Mouse (Mus musculus): ENCODE measurements around the gene Ddx10. TPM values are rescaled to one million over a fixed set of nuclear protein-coding genes. Genes with fewer than 3 reads are reported as not detected.

The Ddx10 gene
- polyA plus RNA-seq, 1 experiment: 97.4 TPM

DNA sequence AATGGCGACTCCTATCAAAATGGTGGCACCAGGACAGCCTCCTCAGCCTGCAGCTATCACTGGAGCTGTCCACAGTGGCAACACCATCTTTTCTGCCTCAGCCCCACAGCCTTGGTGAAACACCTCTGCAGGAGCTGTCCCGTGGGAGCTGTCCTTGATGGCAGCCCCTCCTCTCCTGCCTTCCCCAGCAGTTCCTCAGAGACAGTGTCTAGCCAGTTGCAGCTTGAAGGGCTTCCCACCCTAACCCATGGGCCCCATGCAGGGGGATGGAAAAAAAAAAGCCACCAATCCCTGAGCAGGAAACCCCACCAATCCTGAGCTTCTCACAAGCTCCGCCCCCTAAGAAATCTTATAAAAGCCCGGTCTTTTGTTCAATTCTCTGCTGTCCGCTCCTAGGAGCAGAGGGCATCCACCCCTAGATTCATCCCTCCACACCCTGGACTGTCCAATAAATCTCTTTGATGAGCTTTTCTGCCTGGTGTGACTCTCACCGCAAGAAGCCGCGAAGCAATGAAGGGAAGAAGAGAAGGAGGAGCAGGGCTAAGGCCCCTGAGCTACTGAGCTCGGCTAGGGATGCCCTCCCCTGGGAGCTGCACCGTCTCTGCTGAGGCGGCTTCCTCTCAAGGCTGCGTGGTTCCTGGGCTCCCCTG is 176.9 kb downstream of the Ddx10 start:
- no peak overlapping the region for H3K27ac ChIP-seq (ENCODE audit: insufficient read depth, low read depth, low read length)
- peaks cover 2% of the 10 kb centered on the region; the same call in 1 of the 2 replicates for H3K4me1 ChIP-seq (ENCODE audit: control insufficient read depth, insufficient read depth, low read length)
- TF ChIP-seq POLR2A (IDR thresholded peaks at IDR 0.05; ENCODE audit: insufficient read depth, low read depth, low read length): no peak
- TF ChIP-seq CTCF (IDR thresholded peaks at IDR 0.05; ENCODE audit: insufficient read depth, low read depth, low read length): no peak
- WGBS: 87% methylated on average over 12 of the region's 12 CpGs
- no peak overlapping the region for H3K4me3 ChIP-seq (ENCODE audit: insufficient read depth, low read depth, low read length)

GRCm38 (mm10) chr9:53068166-53068565 is 179.7 kb downstream of the Ddx10 start:
- TF ChIP-seq POLR2A (IDR thresholded peaks at IDR 0.05; ENCODE audit: insufficient read depth, low read depth, low read length) (no peak), CTCF (IDR thresholded peaks at IDR 0.05; ENCODE audit: insufficient read depth, low read depth, low read length) (no peak)
- WGBS: 77% methylated on average over 5 of the region's 5 CpGs
- H3K27ac ChIP-seq (ENCODE audit: insufficient read depth, low read depth, low read length): no peak overlapping the region
- no peak overlapping the region for H3K4me3 ChIP-seq (ENCODE audit: insufficient read depth, low read depth, low read length)
- no peaks in the 10 kb centered on the region for H3K4me1 ChIP-seq (ENCODE audit: control insufficient read depth, insufficient read depth, low read length)

DNA sequence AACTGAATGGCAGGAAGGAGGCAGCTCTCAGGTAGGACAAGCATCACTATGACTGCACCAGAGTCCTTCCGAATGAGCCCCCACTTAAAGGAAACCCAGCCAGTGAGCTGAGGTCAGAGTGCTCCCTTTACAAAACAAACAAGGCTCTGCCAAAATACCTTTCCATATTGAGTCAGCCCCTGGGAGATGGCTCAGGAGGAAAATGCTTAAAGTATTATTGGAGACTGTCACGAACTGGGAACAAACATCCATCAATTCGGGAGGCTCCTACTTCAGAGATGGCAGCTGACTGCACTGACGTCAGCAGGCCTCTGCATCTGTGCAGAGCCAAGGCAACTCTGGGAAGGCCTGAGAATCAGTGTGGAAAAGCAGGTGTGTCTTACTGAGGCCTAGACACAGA is 181.4 kb downstream of the Ddx10 start:
- H3K27ac ChIP-seq (ENCODE audit: insufficient read depth, low read depth, low read length): no peak overlapping the region
- TF ChIP-seq POLR2A (IDR thresholded peaks at IDR 0.05; ENCODE audit: insufficient read depth, low read depth, low read length) (no peak), CTCF (IDR thresholded peaks at IDR 0.05; ENCODE audit: insufficient read depth, low read depth, low read length) (no peak)
- 71% methylated on average over 4 of the region's 4 CpGs for WGBS

GRCm38 (mm10) chr9:53065028-53065427 is 182.8 kb downstream of the Ddx10 start:
- Histone ChIP-seq H3K27ac (ENCODE audit: insufficient read depth, low read depth, low read length) (no peak overlapping the region), H3K4me3 (ENCODE audit: insufficient read depth, low read depth, low read length) (no peak overlapping the region), H3K4me1 (ENCODE audit: control insufficient read depth, insufficient read depth, low read length) (no peaks in the 10 kb centered on the region)
- no peak for TF ChIP-seq POLR2A (IDR thresholded peaks at IDR 0.05; ENCODE audit: insufficient read depth, low read depth, low read length)
- TF ChIP-seq CTCF (IDR thresholded peaks at IDR 0.05; ENCODE audit: insufficient read depth, low read depth, low read length): no peak
- WGBS: 84% methylated on average over 2 of the region's 2 CpGs

More for the DNA sequence above, 181.4 kb downstream of the Ddx10 start:
- no peaks in the 10 kb centered on the region for H3K4me1 ChIP-seq (ENCODE audit: control insufficient read depth, insufficient read depth, low read length)
- H3K4me3 ChIP-seq (ENCODE audit: insufficient read depth, low read depth, low read length): no peak overlapping the region

DNA sequence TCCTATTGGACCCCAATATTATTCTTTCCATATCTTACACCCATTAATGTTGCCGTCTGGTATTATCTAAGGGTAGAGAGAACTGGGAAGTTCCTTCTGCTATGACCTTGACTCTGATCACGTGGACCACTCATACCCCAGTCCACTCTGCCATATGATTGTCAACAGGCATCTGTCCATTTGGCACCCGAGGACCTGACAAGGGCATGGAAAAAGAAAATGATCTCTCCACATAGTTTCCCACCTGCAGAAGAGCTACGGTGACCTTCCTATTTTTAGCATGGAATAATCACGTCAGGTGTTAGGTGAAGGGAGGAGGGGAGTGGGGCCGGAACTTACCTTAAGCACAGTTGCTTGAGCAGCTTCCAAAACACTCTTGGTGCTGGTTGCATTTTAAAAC is 183.3 kb downstream of the Ddx10 start:
- WGBS: 88% methylated on average over 6 of the region's 6 CpGs

DNA sequence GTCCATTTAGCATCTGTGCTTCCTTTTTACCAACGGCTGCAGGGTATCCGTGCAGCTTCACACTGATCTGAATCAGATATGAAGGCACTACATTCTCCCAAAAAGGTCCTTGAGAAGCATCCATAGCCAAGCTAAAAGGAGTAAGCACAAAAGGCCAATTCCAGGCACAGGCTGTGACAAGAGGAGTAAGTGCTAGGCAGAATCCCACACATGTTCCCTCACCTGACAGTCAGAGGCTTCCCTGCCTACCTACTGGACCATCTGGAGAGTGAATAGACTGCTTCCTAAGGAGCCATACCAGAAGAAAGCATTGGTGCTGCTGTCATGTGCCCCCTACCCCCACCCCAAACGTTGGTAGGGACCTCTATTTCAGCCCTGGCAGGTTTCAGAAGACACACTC is 192.5 kb downstream of the Ddx10 start:
- WGBS: 68% methylated on average over 3 of the region's 3 CpGs

More for the DNA sequence above, 183.3 kb downstream of the Ddx10 start:
- Histone ChIP-seq H3K4me1 (ENCODE audit: control insufficient read depth, insufficient read depth, low read length) (no peaks in the 10 kb centered on the region), H3K27ac (ENCODE audit: insufficient read depth, low read depth, low read length) (no peak overlapping the region), H3K4me3 (ENCODE audit: insufficient read depth, low read depth, low read length) (no peak overlapping the region)
- TF ChIP-seq CTCF (IDR thresholded peaks at IDR 0.05; ENCODE audit: insufficient read depth, low read depth, low read length) (no peak), POLR2A (IDR thresholded peaks at IDR 0.05; ENCODE audit: insufficient read depth, low read depth, low read length) (no peak)

More for the DNA sequence above, 192.5 kb downstream of the Ddx10 start:
- H3K4me1 ChIP-seq (ENCODE audit: control insufficient read depth, insufficient read depth, low read length): no peaks in the 10 kb centered on the region
- TF ChIP-seq POLR2A (IDR thresholded peaks at IDR 0.05; ENCODE audit: insufficient read depth, low read depth, low read length) (no peak), CTCF (IDR thresholded peaks at IDR 0.05; ENCODE audit: insufficient read depth, low read depth, low read length) (no peak)
- H3K27ac ChIP-seq (ENCODE audit: insufficient read depth, low read depth, low read length): no peak overlapping the region
- no peak overlapping the region for H3K4me3 ChIP-seq (ENCODE audit: insufficient read depth, low read depth, low read length)

Other genes with a start within 250 kb of the Ddx10 start
- gene Exph5, start 53.6 kb upstream of the Ddx10 start, polyA plus RNA-seq (2012; ENCODE audit: insufficient read depth, insufficient read length, low replicate concordance, missing spikeins): not detected in 2 replicates
- gene Kdelc2, start 136.0 kb upstream of the Ddx10 start, polyA plus RNA-seq (2012; ENCODE audit: insufficient read depth, insufficient read length, low replicate concordance, missing spikeins): not detected in 2 replicates
- gene 4930550C14Rik, start 154.3 kb upstream of the Ddx10 start, polyA plus RNA-seq (2012; ENCODE audit: insufficient read depth, insufficient read length, low replicate concordance, missing spikeins): not detected in 2 replicates